Mouse (Mus musculus) hindbrain, embryonic 13.5 days (tissue): ENCODE data around the gene Gm5478. TPM values are rescaled to one million over a fixed set of nuclear protein-coding genes. Genes with fewer than 3 reads are reported as not detected.
"Not testable (repeated sequence)": the region's sequence is repeated elsewhere in the genome, so short reads cannot be mapped to it uniquely, and the experiment has no call there.

ENCODE experiments used
- ATAC-seq: fragments of 200-750 bp; cut with Nextera tagmentation; 2 replicates; pipeline ENCODE4 v1.8.0; 2017; ENCODE audit warnings: moderate TSS enrichment; ENCODE audit not compliant: low FRiP score
- H3K27ac ChIP-seq: fragments of 300-500 bp; sonication (generic); 2 replicates; pipeline ENCODE4 v1.5.1; 2015; ENCODE audit warnings: inconsistent platforms, mild to moderate bottlenecking, moderate library complexity
- H3K27me3 ChIP-seq: fragments of 300-500 bp; sonication (generic); 2 replicates; pipeline ENCODE4 v1.6.1; 2015; ENCODE audit warnings: mild to moderate bottlenecking, inconsistent platforms
- H3K36me3 ChIP-seq: fragments of 300-500 bp; sonication (generic); 2 replicates; pipeline ENCODE4 v1.6.1; 2015; ENCODE audit warnings: mild to moderate bottlenecking, inconsistent platforms
- H3K4me1 ChIP-seq: fragments of 300-500 bp; sonication (generic); replicated peaks from 2 replicates; pipeline ENCODE4 v1.6.1; 2015; ENCODE audit warnings: inconsistent platforms
- H3K4me2 ChIP-seq: fragments of 300-500 bp; sonication (generic); 2 replicates; pipeline ENCODE4 v1.6.1; 2015; ENCODE audit warnings: inconsistent platforms, mild to moderate bottlenecking, moderate library complexity
- H3K4me3 ChIP-seq: fragments of 300-500 bp; sonication (generic); 2 replicates; pipeline ENCODE4 v1.5.1; 2015; ENCODE audit warnings: mild to moderate bottlenecking, inconsistent platforms
- H3K9ac ChIP-seq: fragments of 300-500 bp; sonication (generic); 2 replicates; pipeline ENCODE4 v1.6.1; 2015; ENCODE audit warnings: mild to moderate bottlenecking, inconsistent platforms
- H3K9me3 ChIP-seq: fragments of 300-500 bp; sonication (generic); 2 replicates; pipeline ENCODE4 v1.6.1; 2016; ENCODE audit warnings: inconsistent platforms
- WGBS: fragments of 180-500 bp; shearing (Covaris S2); methylation state at CpG from one replicate; pipeline ENCODE4 v1.1.7; 2015; 5-methylcytosine and 5-hydroxymethylcytosine counted together
- microRNA-seq: library from miRNA; unstranded; fragments of <30 nt; microRNA quantifications from one replicate; pipeline ENCODE4, GENCODE M21; 2016
- polyA plus RNA-seq: library from polyadenylated mRNA; unstranded; fragments of >200 nt; fragmentation: Nextera tagmentation; extraction: Ambion mirVana; gene quantifications from 2 replicates; pipeline ENCODE4 v1.2.1, GENCODE M21; 2015

Gene Gm5478
- not detected in 2 replicates for polyA plus RNA-seq

- Histone ChIP-seq H3K27me3 (no peaks in the 10 kb centered on the region), H3K36me3 (no peaks in the 10 kb centered on the region), H3K4me3 (no peak within 1 kb of the TSS), H3K9me3 (no peaks in the 10 kb centered on the region), H3K27ac (no peak within 1 kb of the TSS), H3K4me1 (no peaks in the 10 kb centered on the region), H3K4me2 (no peak within 1 kb of the TSS), H3K9ac (no peak within 1 kb of the TSS)
- 89% methylated on average over 3 of the region's 3 CpGs for WGBS
- no peak for ATAC-seq
Measured at GRCm38 (mm10) chr15:101647280-101647679, at the start of gene Gm5478. Gene Gm5478 (minus strand): TSS chr15:101647380.

DNA sequence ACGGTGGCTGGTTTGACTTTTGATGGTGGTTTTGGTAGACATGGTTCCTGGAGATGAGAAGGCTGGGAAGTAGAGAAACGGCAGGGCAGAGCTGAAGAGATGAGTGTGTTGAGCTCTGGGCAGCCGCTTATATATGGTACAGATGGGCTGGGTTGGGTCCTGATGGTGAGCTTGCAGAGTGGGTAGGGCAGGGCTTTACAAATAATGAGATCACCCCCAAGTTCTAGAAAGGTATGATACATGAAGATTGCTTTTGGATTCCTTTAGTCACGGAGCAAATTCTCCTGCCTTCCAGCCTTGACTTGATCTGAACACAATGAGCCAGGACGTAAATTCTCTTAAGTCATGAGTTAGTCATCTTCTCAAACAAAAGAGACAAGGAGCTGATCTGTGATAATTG is 47.0 kb upstream of the Gm5478 start, which contains the start of gene Krt6a:
Krt6a (minus strand) TSS at position 101 of the 400 bp plus-strand sequence.
- no peaks in the 10 kb centered on the region for H3K4me1 ChIP-seq
- H3K9ac ChIP-seq, result no peak within 1 kb of the TSS
- WGBS, result 91% methylated on average over 5 of the region's 5 CpGs
- no peak within 1 kb of the TSS for H3K4me2 ChIP-seq
- H3K4me3 ChIP-seq, result no peak within 1 kb of the TSS
- H3K9me3 ChIP-seq, result no peaks in the 10 kb centered on the region
- H3K36me3 ChIP-seq, result no peaks in the 10 kb centered on the region
- ATAC-seq, result no peak
- H3K27me3 ChIP-seq, result 0 out of 2 replicates have a peak, but pooled peaks cover 2% of the 10 kb centered on the region
- no peak within 1 kb of the TSS for H3K27ac ChIP-seq

DNA sequence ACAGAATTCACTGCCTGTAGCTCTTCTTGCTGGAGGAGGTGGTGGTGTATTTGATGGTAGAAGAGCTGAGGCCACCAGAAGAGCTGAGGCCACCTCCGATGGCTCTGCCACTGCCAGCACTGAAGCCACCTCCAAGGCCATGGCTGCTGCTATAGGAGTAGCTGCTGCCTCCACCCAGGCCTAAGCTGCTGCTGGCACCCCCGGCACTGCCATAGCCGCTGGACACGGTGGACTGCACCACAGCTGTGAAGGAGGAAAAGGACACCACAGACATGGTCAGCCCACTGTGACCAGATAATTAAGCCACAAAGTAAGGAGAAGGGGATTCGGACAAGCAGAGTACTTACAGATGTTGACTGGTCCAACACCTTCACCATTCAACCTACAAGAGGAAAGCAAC is 43.3 kb upstream of the Gm5478 start:
- WGBS, result 92% methylated on average over 5 of the region's 5 CpGs
- H3K9me3 ChIP-seq, H3K27ac ChIP-seq, H3K4me2 ChIP-seq, H3K4me1 ChIP-seq, H3K36me3 ChIP-seq, H3K27me3 ChIP-seq, H3K9ac ChIP-seq, ATAC-seq, H3K4me3 ChIP-seq: not testable (repeated sequence)

DNA sequence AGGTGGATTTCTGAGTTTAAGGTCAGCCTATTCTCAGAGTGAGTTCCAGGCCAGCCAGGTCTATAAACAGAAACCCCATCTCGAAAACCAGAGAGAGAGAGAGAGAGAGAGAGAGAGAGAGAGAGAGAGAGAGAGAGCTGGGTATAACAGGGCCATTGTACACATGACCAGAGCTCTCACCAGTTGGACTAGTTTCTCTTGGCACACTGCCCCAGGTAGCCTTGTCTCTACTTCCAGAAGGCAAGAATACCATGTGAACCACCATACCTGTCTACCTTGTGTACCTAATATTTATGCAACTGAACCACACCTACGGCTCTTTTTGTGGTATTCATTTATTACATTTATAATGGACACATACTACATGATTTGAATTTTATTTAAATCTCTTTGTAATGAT is 41.0 kb upstream of the Gm5478 start:
- no peak overlapping the region for H3K4me3 ChIP-seq
- no peaks in the 10 kb centered on the region for H3K9me3 ChIP-seq
- H3K4me1 ChIP-seq, result no peaks in the 10 kb centered on the region
- no peaks in the 10 kb centered on the region for H3K27me3 ChIP-seq
- no peak overlapping the region for H3K4me2 ChIP-seq
- H3K27ac ChIP-seq, result no peak overlapping the region
- H3K9ac ChIP-seq, result no peak overlapping the region
- WGBS, result 80% methylated on average over 2 of the region's 2 CpGs
- H3K36me3 ChIP-seq, result no peaks in the 10 kb centered on the region
- no peak for ATAC-seq

DNA sequence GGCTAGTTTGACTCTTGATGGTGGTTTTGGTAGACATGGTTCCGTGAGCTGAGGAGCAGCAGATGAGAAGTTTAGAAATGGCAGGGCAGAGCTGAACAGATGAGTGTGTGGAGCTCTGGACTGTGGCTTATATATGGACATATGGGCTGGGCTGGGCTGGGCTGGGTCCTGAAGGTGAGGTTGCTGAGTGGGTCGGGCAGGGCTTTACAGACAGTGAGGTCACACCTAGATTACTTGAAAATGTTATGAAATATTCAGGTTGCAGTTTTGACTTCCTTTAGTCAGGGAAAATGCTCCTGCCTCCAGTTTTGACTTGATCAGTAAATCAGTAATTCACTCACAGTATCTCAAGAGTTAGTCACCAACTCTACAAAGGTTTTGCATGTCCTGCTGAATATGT is 33.0 kb upstream of the Gm5478 start, which contains the start of gene Krt6b:
Krt6b (minus strand) TSS at position 101 of the 400 bp plus-strand sequence.
- Histone ChIP-seq H3K4me3 (no peak within 1 kb of the TSS), H3K9ac (no peak within 1 kb of the TSS), H3K9me3 (no peaks in the 10 kb centered on the region), H3K36me3 (no peaks in the 10 kb centered on the region), H3K27ac (no peak within 1 kb of the TSS), H3K27me3 (no peaks in the 10 kb centered on the region), H3K4me1 (no peaks in the 10 kb centered on the region), H3K4me2 (no peak within 1 kb of the TSS)
- ATAC-seq, result no peak
- WGBS, result 92% methylated on average over 2 of the region's 2 CpGs

GRCm38 (mm10) chr15:101675978-101676377 is 28.8 kb upstream of the Gm5478 start:
- no peak for ATAC-seq
- 96% methylated on average over 1 of the region's 1 CpGs for WGBS
- Histone ChIP-seq H3K9ac (no peak overlapping the region), H3K36me3 (no peaks in the 10 kb centered on the region), H3K27me3 (no peaks in the 10 kb centered on the region), H3K27ac (no peak overlapping the region), H3K4me1 (no peaks in the 10 kb centered on the region), H3K4me2 (no peak overlapping the region), H3K9me3 (no peaks in the 10 kb centered on the region), H3K4me3 (no peak overlapping the region)

GRCm38 (mm10) chr15:101652736-101653265 is 5.6 kb upstream of the Gm5478 start:
- ATAC-seq, result no peak
- no peak overlapping the region for H3K4me2 ChIP-seq
- WGBS, result 87% methylated on average over 5 of the region's 5 CpGs

GRCm38 (mm10) chr15:101627884-101628283 is 19.3 kb downstream of the Gm5478 start, which contains the start of gene Gm5414:
Gene Gm5414 (minus strand): TSS chr15:101628188.
- H3K4me3 ChIP-seq, result no peak within 1 kb of the TSS

More at GRCm38 (mm10) chr15:101652736-101653265, 5.6 kb upstream of the Gm5478 start:
- Histone ChIP-seq H3K27me3 (no peaks in the 10 kb centered on the region), H3K4me3 (no peak overlapping the region), H3K9ac (no peak overlapping the region), H3K36me3 (no peaks in the 10 kb centered on the region), H3K9me3 (no peaks in the 10 kb centered on the region), H3K27ac (no peak overlapping the region), H3K4me1 (no peaks in the 10 kb centered on the region)

GRCm38 (mm10) chr15:101599123-101599522 is 48.1 kb downstream of the Gm5478 start:
- Histone ChIP-seq H3K4me1 (no peaks in the 10 kb centered on the region), H3K27ac (no peak overlapping the region), H3K4me2 (no peak overlapping the region), H3K9ac (no peak overlapping the region), H3K36me3 (no peaks in the 10 kb centered on the region), H3K27me3 (no peaks in the 10 kb centered on the region), H3K4me3 (no peak overlapping the region), H3K9me3 (no peaks in the 10 kb centered on the region)
- no peak for ATAC-seq
- WGBS, result 70% methylated on average over 6 of the region's 6 CpGs

More at GRCm38 (mm10) chr15:101627884-101628283, 19.3 kb downstream of the Gm5478 start, which contains the start of gene Gm5414:
- H3K4me1 ChIP-seq, result no peaks in the 10 kb centered on the region
- H3K9ac ChIP-seq, result no peak within 1 kb of the TSS
- no peak within 1 kb of the TSS for H3K4me2 ChIP-seq
- no peaks in the 10 kb centered on the region for H3K27me3 ChIP-seq
- no peaks in the 10 kb centered on the region for H3K9me3 ChIP-seq
- 74% methylated on average over 2 of the region's 2 CpGs for WGBS
- H3K36me3 ChIP-seq, result no peaks in the 10 kb centered on the region
- no peak for ATAC-seq
- no peak within 1 kb of the TSS for H3K27ac ChIP-seq

Small RNAs within 50 kb of the gene (microRNA-seq; reads per million reads assigned to microRNA genes)
- gene Gm44342 (not detected), gene Gm44383 (not detected), gene Gm44479 (not detected)

Other genes with a start within 250 kb of the Gm5478 start
- gene Krt7, start 236.3 kb downstream of the Gm5478 start, polyA plus RNA-seq, result 0.77 and 0.88 TPM in 2 replicates
- 0.19 and 0.23 TPM in 2 replicates for gene Krt87, start 208.6 kb downstream of the Gm5478 start, polyA plus RNA-seq
- gene Krt88, start 199.6 kb downstream of the Gm5478 start, polyA plus RNA-seq, result not detected in 2 replicates
- not detected in 2 replicates for gene Krt81, start 183.6 kb downstream of the Gm5478 start, polyA plus RNA-seq
- gene Krt86, start 173.9 kb downstream of the Gm5478 start, polyA plus RNA-seq, result not detected in 2 replicates
- gene Krt83, start 155.9 kb downstream of the Gm5478 start, polyA plus RNA-seq, result not detected in 2 replicates
- gene Gm49425, start 130.1 kb downstream of the Gm5478 start, polyA plus RNA-seq, result not detected in 2 replicates
- 0.16 TPM in 1 of 2 replicates, not detected in the other for gene Krt84, start 114.6 kb downstream of the Gm5478 start, polyA plus RNA-seq
- not detected in 2 replicates for gene Krt82, start 96.7 kb downstream of the Gm5478 start, polyA plus RNA-seq
- gene Krt90, start 84.4 kb downstream of the Gm5478 start, polyA plus RNA-seq, result 0.08 TPM in 1 of 2 replicates, not detected in the other
- gene Krt75, start 73.5 kb downstream of the Gm5478 start, polyA plus RNA-seq, result 0.05 and 0.13 TPM in 2 replicates
- gene Gm5414, start 19.2 kb downstream of the Gm5478 start, polyA plus RNA-seq, result not detected in 2 replicates
- gene Krt6b, start 32.9 kb upstream of the Gm5478 start, polyA plus RNA-seq, result not detected in 2 replicates
- not detected in 2 replicates for gene Krt6a, start 46.9 kb upstream of the Gm5478 start, polyA plus RNA-seq
- 0.12 and 0.38 TPM in 2 replicates for gene Krt5, start 65.5 kb upstream of the Gm5478 start, polyA plus RNA-seq
- 0.31 and 0.45 TPM in 2 replicates for gene Krt71, start 95.7 kb upstream of the Gm5478 start, polyA plus RNA-seq
- not detected in 2 replicates for gene Krt72, start 139.1 kb upstream of the Gm5478 start, polyA plus RNA-seq
- gene Krt73, start 155.0 kb upstream of the Gm5478 start, polyA plus RNA-seq, result 1.6 and 2.4 TPM in 2 replicates
- not detected in 2 replicates for gene Krt2, start 170.8 kb upstream of the Gm5478 start, polyA plus RNA-seq
- gene Krt1, start 203.4 kb upstream of the Gm5478 start, polyA plus RNA-seq, result 7.6 TPM in 2 replicates
- gene Krt77, start 222.3 kb upstream of the Gm5478 start, polyA plus RNA-seq, result 0.10 TPM in 1 of 2 replicates, not detected in the other
- gene Krt76, start 245.5 kb upstream of the Gm5478 start, polyA plus RNA-seq, result not detected in 2 replicates